Mouse (Mus musculus): ENCODE data around the gene 1110032F04Rik. TPM values are rescaled to one million over a fixed set of nuclear protein-coding genes. Genes with fewer than 3 reads are reported as not detected.

Gene 1110032F04Rik
- not detected in 2 replicates for polyA plus RNA-seq (2011; ENCODE audit: insufficient read depth, insufficient read length, low replicate concordance, missing spikeins)

- WGBS: under 1% methylated on average over 62 of the region's 62 CpGs
- no peak for TF ChIP-seq CTCF (IDR thresholded peaks at IDR 0.05; ENCODE audit: control insufficient read depth, insufficient read depth, low read length)
- no peak for TF ChIP-seq POLR2A (IDR thresholded peaks at IDR 0.05; ENCODE audit: borderline replicate concordance, control insufficient read depth, low read depth, low read length)
- H3K4me3 ChIP-seq (replicated peaks; ENCODE audit: control insufficient read depth, low read depth, low read length): peak within 1 kb of the TSS; percentile 52
- H3K4me1 ChIP-seq (ENCODE audit: control insufficient read depth, insufficient read depth, low read length): peaks cover 2% of the 10 kb centered on the region; the same call in 1 of the 2 replicates
- no peak within 1 kb of the TSS; the same call in 1 of the 2 replicates for H3K27ac ChIP-seq (ENCODE audit: control insufficient read depth, insufficient read depth, low read depth, low read length, poor library complexity)
These were observed at the start of gene 1110032F04Rik for GRCm38 (mm10) chr3:68869211-68869690. 1110032F04Rik (plus strand) TSS chr3:68869586.

- WGBS: 77% methylated on average over 4 of the region's 4 CpGs
- TF ChIP-seq CTCF (IDR thresholded peaks at IDR 0.05; ENCODE audit: control insufficient read depth, insufficient read depth, low read length) (no peak), POLR2A (IDR thresholded peaks at IDR 0.05; ENCODE audit: borderline replicate concordance, control insufficient read depth, low read depth, low read length) (no peak)
- no peak overlapping the region for H3K27ac ChIP-seq (ENCODE audit: control insufficient read depth, insufficient read depth, low read depth, low read length, poor library complexity)
- H3K4me3 ChIP-seq (replicated peaks; ENCODE audit: control insufficient read depth, low read depth, low read length): no peak overlapping the region
- no peaks in the 10 kb centered on the region for H3K4me1 ChIP-seq (ENCODE audit: control insufficient read depth, insufficient read depth, low read length)
These were observed 48.0 kb upstream of the 1110032F04Rik start for GRCm38 (mm10) chr3:68821406-68821805.

GRCm38 (mm10) chr3:68821926-68822341, 47.5 kb upstream of the 1110032F04Rik start:
- 82% methylated on average over 5 of the region's 5 CpGs for WGBS
- no peak overlapping the region for H3K27ac ChIP-seq (ENCODE audit: control insufficient read depth, insufficient read depth, low read depth, low read length, poor library complexity)
- H3K4me3 ChIP-seq (replicated peaks; ENCODE audit: control insufficient read depth, low read depth, low read length): no peak overlapping the region
- TF ChIP-seq CTCF (IDR thresholded peaks at IDR 0.05; ENCODE audit: control insufficient read depth, insufficient read depth, low read length): no peak
- TF ChIP-seq POLR2A (IDR thresholded peaks at IDR 0.05; ENCODE audit: borderline replicate concordance, control insufficient read depth, low read depth, low read length): no peak
- no peaks in the 10 kb centered on the region for H3K4me1 ChIP-seq (ENCODE audit: control insufficient read depth, insufficient read depth, low read length)

- H3K27ac ChIP-seq (ENCODE audit: control insufficient read depth, insufficient read depth, low read depth, low read length, poor library complexity): no peak overlapping the region
- WGBS: 73% methylated on average over 15 of the region's 15 CpGs
- TF ChIP-seq POLR2A (IDR thresholded peaks at IDR 0.05; ENCODE audit: borderline replicate concordance, control insufficient read depth, low read depth, low read length): no peak
- no peak for TF ChIP-seq CTCF (IDR thresholded peaks at IDR 0.05; ENCODE audit: control insufficient read depth, insufficient read depth, low read length)
- no peaks in the 10 kb centered on the region for H3K4me1 ChIP-seq (ENCODE audit: control insufficient read depth, insufficient read depth, low read length)
- H3K4me3 ChIP-seq (replicated peaks; ENCODE audit: control insufficient read depth, low read depth, low read length): no peak overlapping the region
These were observed 45.3 kb upstream of the 1110032F04Rik start for GRCm38 (mm10) chr3:68823876-68824764.

- Histone ChIP-seq H3K4me3 (replicated peaks; ENCODE audit: control insufficient read depth, low read depth, low read length) (no peak overlapping the region), H3K27ac (ENCODE audit: control insufficient read depth, insufficient read depth, low read depth, low read length, poor library complexity) (no peak overlapping the region), H3K4me1 (ENCODE audit: control insufficient read depth, insufficient read depth, low read length) (no peaks in the 10 kb centered on the region)
- TF ChIP-seq CTCF (IDR thresholded peaks at IDR 0.05; ENCODE audit: control insufficient read depth, insufficient read depth, low read length) (no peak), POLR2A (IDR thresholded peaks at IDR 0.05; ENCODE audit: borderline replicate concordance, control insufficient read depth, low read depth, low read length) (no peak)
- WGBS: 60% methylated on average over 2 of the region's 2 CpGs
These were observed 44.7 kb upstream of the 1110032F04Rik start for GRCm38 (mm10) chr3:68824765-68825090.

- WGBS: 77% methylated on average over 8 of the region's 8 CpGs
- Histone ChIP-seq H3K27ac (ENCODE audit: control insufficient read depth, insufficient read depth, low read depth, low read length, poor library complexity) (no peak overlapping the region), H3K4me3 (replicated peaks; ENCODE audit: control insufficient read depth, low read depth, low read length) (no peak overlapping the region), H3K4me1 (ENCODE audit: control insufficient read depth, insufficient read depth, low read length) (no peaks in the 10 kb centered on the region)
- TF ChIP-seq POLR2A (IDR thresholded peaks at IDR 0.05; ENCODE audit: borderline replicate concordance, control insufficient read depth, low read depth, low read length) (no peak), CTCF (IDR thresholded peaks at IDR 0.05; ENCODE audit: control insufficient read depth, insufficient read depth, low read length) (no peak)
These were observed 44.2 kb upstream of the 1110032F04Rik start for GRCm38 (mm10) chr3:68825151-68825550.

GRCm38 (mm10) chr3:68827671-68828070, 41.7 kb upstream of the 1110032F04Rik start:
- no peaks in the 10 kb centered on the region for H3K4me1 ChIP-seq (ENCODE audit: control insufficient read depth, insufficient read depth, low read length)
- H3K27ac ChIP-seq (ENCODE audit: control insufficient read depth, insufficient read depth, low read depth, low read length, poor library complexity): no peak overlapping the region
- 85% methylated on average over 5 of the region's 5 CpGs for WGBS
- no peak for TF ChIP-seq CTCF (IDR thresholded peaks at IDR 0.05; ENCODE audit: control insufficient read depth, insufficient read depth, low read length)
- TF ChIP-seq POLR2A (IDR thresholded peaks at IDR 0.05; ENCODE audit: borderline replicate concordance, control insufficient read depth, low read depth, low read length): no peak
- no peak overlapping the region for H3K4me3 ChIP-seq (replicated peaks; ENCODE audit: control insufficient read depth, low read depth, low read length)

DNA sequence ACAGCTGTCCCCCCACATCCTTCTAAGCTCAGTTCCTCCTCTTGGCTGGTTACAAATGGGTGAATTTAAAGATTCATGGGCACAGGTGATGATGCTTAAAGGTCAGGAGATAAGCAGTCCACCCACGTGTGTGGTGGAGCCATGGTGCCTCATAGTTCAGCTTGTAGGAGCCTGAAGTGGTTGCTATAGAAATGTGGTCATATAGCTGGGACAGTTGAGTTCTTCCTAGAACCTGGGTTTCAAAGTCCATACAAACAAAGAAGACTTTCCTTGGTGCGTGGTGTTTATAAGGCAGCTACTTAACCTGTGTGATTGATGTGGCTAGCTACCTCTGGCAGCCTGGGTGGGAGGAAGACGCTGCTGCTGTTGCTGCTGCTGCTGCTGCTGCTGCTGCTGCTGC, 39.4 kb upstream of the 1110032F04Rik start:
- no peak for TF ChIP-seq POLR2A (IDR thresholded peaks at IDR 0.05; ENCODE audit: borderline replicate concordance, control insufficient read depth, low read depth, low read length)
- TF ChIP-seq CTCF (IDR thresholded peaks at IDR 0.05; ENCODE audit: control insufficient read depth, insufficient read depth, low read length): no peak
- H3K4me1 ChIP-seq (ENCODE audit: control insufficient read depth, insufficient read depth, low read length): no peaks in the 10 kb centered on the region
- WGBS: 81% methylated on average over 3 of the region's 3 CpGs
- H3K27ac ChIP-seq (ENCODE audit: control insufficient read depth, insufficient read depth, low read depth, low read length, poor library complexity): no peak overlapping the region
- no peak overlapping the region for H3K4me3 ChIP-seq (replicated peaks; ENCODE audit: control insufficient read depth, low read depth, low read length)
